Comparison of ENCODE assay signal across 9 mouse cellular contexts in genomic region chr8:124633001-124633703, GRCm38 (mm10). TPM values are rescaled to one million over a fixed set of nuclear protein-coding genes. Genes with fewer than 3 reads are reported as not detected.
DNase-seq lines count a peak whose midpoint lies in the region; ATAC-seq and TF ChIP-seq lines count a peak whose summit lies in the region.
"Had no signal": no experiment of that assay in that cellular context is flagged by ENCODE, and none has a peak within 500 bp of the region (broad histone marks: within the 10 kb centered on the region; RNA-seq: fewer than 3 reads in every experiment).

No protein-coding gene starts in this region.

- peak; percentile 39 to 51 for DNase-seq in right cerebral cortex, adult 2 months (ENCODE audit: low spot score in 2 of 2)
- no peak for DNase-seq in right cerebral cortex, postnatal 4 days
- peak; percentile 48 for DNase-seq in gastrocnemius, postnatal 10 days
- no peak for DNase-seq in c-Kit-positive CD71-positive TER-119-positive erythroid progenitor cells, embryonic 14.5 days (ENCODE audit: low spot score)
- no peak for DNase-seq in natural killer cell, adult 2 months (ENCODE audit: low spot score in 2 of 2)

- TF ChIP-seq CTCF in intestine, postnatal 0 days (IDR thresholded peaks at IDR 0.05; ENCODE audit: low read depth) = no peak

- H3K4me2 ChIP-seq in intestine, postnatal 0 days (replicated peaks; ENCODE audit: low read depth) = no peak overlapping the region
- H3K4me2 ChIP-seq in lung, embryonic 16.5 days (ENCODE audit: low read depth, low read length) = no peak overlapping the region

- ATAC-seq in intestine, postnatal 0 days = 0 out of 2 replicates have a peak, but pooled peaks have one; percentile 29
- ATAC-seq in lung, embryonic 16.5 days (ENCODE audit: low read depth) = peak; percentile 82
- ATAC-seq in monocyte, adult 5-6 weeks (replicated peaks; ENCODE audit: insufficient number of reproducible peaks, low FRiP score, low TSS enrichment, poor library complexity, severe bottlenecking) = no peak

- no peak overlapping the region for H3K27ac ChIP-seq in intestine, postnatal 0 days (ENCODE audit: low read depth, low read length)
- H3K27ac ChIP-seq in lung, embryonic 16.5 days (ENCODE audit: low read length) = peak overlapping the region; percentile 85

- no peaks in the 10 kb centered on the region for H3K4me1 ChIP-seq in intestine, postnatal 0 days (replicated peaks; ENCODE audit: control insufficient read depth, insufficient read depth, low read length)
- H3K4me1 ChIP-seq in lung, embryonic 16.5 days (replicated peaks; ENCODE audit: control insufficient read depth, insufficient read depth, low read length) = peaks cover 30% of the 10 kb centered on the region
- H3K4me1 ChIP-seq: megakaryocyte, embryonic 14.5 days had no signal

- H3K4me3 ChIP-seq in intestine, postnatal 0 days (ENCODE audit: low read depth, low read length) = no peak overlapping the region
- H3K4me3 ChIP-seq in lung, embryonic 16.5 days (ENCODE audit: low read length) = no peak overlapping the region
- H3K4me3 ChIP-seq: megakaryocyte, embryonic 14.5 days had no signal

- WGBS in intestine, postnatal 0 days = 71% methylated on average over 14 of the region's 14 CpGs
- 50% methylated on average over 14 of the region's 14 CpGs for WGBS in lung, embryonic 16.5 days

- H3K9ac ChIP-seq in intestine, postnatal 0 days (ENCODE audit: low read depth, low read length) = no peak overlapping the region
- no peak overlapping the region for H3K9ac ChIP-seq in lung, embryonic 16.5 days (ENCODE audit: low read length)

- H3K36me3 ChIP-seq in intestine, postnatal 0 days (ENCODE audit: control insufficient read depth, insufficient read depth) = peaks cover 26% of the 10 kb centered on the region
- peaks cover 13% of the 10 kb centered on the region; the same call in 1 of the 2 replicates for H3K36me3 ChIP-seq in lung, embryonic 16.5 days (ENCODE audit: control insufficient read depth, insufficient read depth, low read length)

- H3K9me3 ChIP-seq in intestine, postnatal 0 days (ENCODE audit: control insufficient read depth) = no peaks in the 10 kb centered on the region
- H3K9me3 ChIP-seq in lung, embryonic 16.5 days (ENCODE audit: control insufficient read depth, low read length) = no peaks in the 10 kb centered on the region
- H3K9me3 ChIP-seq: megakaryocyte, embryonic 14.5 days had no signal

- H3K27me3 ChIP-seq in intestine, postnatal 0 days (replicated peaks; ENCODE audit: control insufficient read depth, insufficient read depth, low read length) = no peaks in the 10 kb centered on the region
- H3K27me3 ChIP-seq in lung, embryonic 16.5 days (ENCODE audit: control insufficient read depth, insufficient read depth, low read depth, low read length) = no peaks in the 10 kb centered on the region

RNA-seq across cellular contexts. Expression of gene 2310022B05Rik, which starts 30.0 kb away (rescaled TPM):
- total RNA-seq in gastrocnemius, postnatal 10 days (2021) = 10 to 100 TPM; 31.7 to 42.0 TPM
- 22.1 and 22.6 TPM in 2 replicates for polyA plus RNA-seq in intestine, postnatal 0 days (2015; fragmentation: Nextera tagmentation; extraction: Ambion mirVana)
- polyA plus RNA-seq in lung, embryonic 16.5 days (2015; fragmentation: Nextera tagmentation; extraction: Ambion mirVana) = 26.3 and 30.1 TPM in 2 replicates
- 1.1 to 3.5 TPM (median 3.2 TPM) in 3 replicates for total RNA-seq in monocyte, adult 5-6 weeks (2017)

RNA-seq across cellular contexts. Expression of gene Capn9, which starts 57.2 kb away (rescaled TPM):
- total RNA-seq in gastrocnemius, postnatal 10 days (2021) = not detected
- 2.0 and 2.7 TPM in 2 replicates for polyA plus RNA-seq in intestine, postnatal 0 days (2015; fragmentation: Nextera tagmentation; extraction: Ambion mirVana)
- 0.09 and 0.19 TPM in 2 replicates for polyA plus RNA-seq in lung, embryonic 16.5 days (2015; fragmentation: Nextera tagmentation; extraction: Ambion mirVana)
- not detected in 3 replicates for total RNA-seq in monocyte, adult 5-6 weeks (2017)

Comparison
In these comparisons a context has a peak if more than half of its experiments do, and no peak if none do; other contexts are left out.
1. DNase-seq: peak in right cerebral cortex, adult 2 months (2 of 2) and gastrocnemius, postnatal 10 days (single experiment); none in right cerebral cortex, postnatal 4 days (single experiment), c-Kit-positive CD71-positive TER-119-positive erythroid progenitor cells, embryonic 14.5 days (single experiment) and natural killer cell, adult 2 months (0 of 2).